Mouse (Mus musculus) C2C12 (cell line): ENCODE results near the gene Gm7544. TPM values are rescaled to one million over a fixed set of nuclear protein-coding genes. Genes with fewer than 3 reads are reported as not detected.
"Not testable (repeated sequence)": the region's sequence is repeated elsewhere in the genome, so short reads cannot be mapped to it uniquely, and the experiment has no call there.

ENCODE experiments used
- H3K27me3 ChIP-seq: one replicate; pipeline ENCODE4 v1.6.1; 2011; ENCODE audit not compliant: control insufficient read depth, insufficient read depth, insufficient read length
- H3K36me3 ChIP-seq: one replicate; pipeline ENCODE4 v1.6.1; 2011; ENCODE audit not compliant: control insufficient read depth, insufficient read depth
- H3K4me3 ChIP-seq: one replicate; pipeline ENCODE4 v1.5.1; 2011; ENCODE audit warnings: mild to moderate bottlenecking, control low read depth; ENCODE audit not compliant: poor library complexity, insufficient read depth, severe bottlenecking
- H3K79me2 ChIP-seq: one replicate; pipeline ENCODE4 v1.6.1; 2011; ENCODE audit not compliant: control insufficient read depth, insufficient read depth
- H3K79me3 ChIP-seq: one replicate; pipeline ENCODE4 v1.6.1; 2011; ENCODE audit warnings: low read depth, control low read depth
- H3ac ChIP-seq: one replicate; pipeline ENCODE3; 2011; ENCODE audit warnings: low read depth; ENCODE audit not compliant: control insufficient read depth, insufficient read length
- CEBPB ChIP-seq: IDR thresholded peaks from one replicate; pipeline ENCODE4 v1.6.1; 2011; ENCODE audit warnings: low read depth, mild to moderate bottlenecking, control low read depth, moderate library complexity
- CTCF ChIP-seq: IDR thresholded peaks from one replicate; pipeline ENCODE4 v1.5.1; 2011; ENCODE audit not compliant: control insufficient read depth, insufficient read depth, insufficient read length
- FOSL1 ChIP-seq: IDR thresholded peaks from one replicate; pipeline ENCODE4 v1.8.0; 2011; ENCODE audit warnings: mild to moderate bottlenecking, low read length; ENCODE audit not compliant: poor library complexity, insufficient read depth, severe bottlenecking
- MAX ChIP-seq: IDR thresholded peaks from one replicate; pipeline ENCODE4 v1.6.1; 2011; ENCODE audit warnings: mild to moderate bottlenecking, control low read depth
- MYOD1 ChIP-seq: IDR thresholded peaks from one replicate; pipeline ENCODE4 v1.6.1; 2011; ENCODE audit warnings: low read depth; ENCODE audit not compliant: control insufficient read depth, insufficient read length
- MYOG ChIP-seq: IDR thresholded peaks from one replicate; pipeline ENCODE4 v1.6.1; 2011; ENCODE audit not compliant: control insufficient read depth, insufficient read length; ENCODE audit errors: extremely low read depth
- USF1 ChIP-seq: IDR thresholded peaks from one replicate; pipeline ENCODE4 v1.6.1; 2011; ENCODE audit warnings: low read depth, mild to moderate bottlenecking, control low read depth, moderate library complexity
- polyA plus RNA-seq: library from polyadenylated mRNA; unstranded; fragments of >200 nt; fragmentation: generic; extraction: Trizol; gene quantifications from one replicate; pipeline ENCODE4 v1.2.1, GENCODE M21; 2012; ENCODE audit warnings: missing spikeins

The Gm7544 gene
- polyA plus RNA-seq, 1 experiment: not detected

DNA sequence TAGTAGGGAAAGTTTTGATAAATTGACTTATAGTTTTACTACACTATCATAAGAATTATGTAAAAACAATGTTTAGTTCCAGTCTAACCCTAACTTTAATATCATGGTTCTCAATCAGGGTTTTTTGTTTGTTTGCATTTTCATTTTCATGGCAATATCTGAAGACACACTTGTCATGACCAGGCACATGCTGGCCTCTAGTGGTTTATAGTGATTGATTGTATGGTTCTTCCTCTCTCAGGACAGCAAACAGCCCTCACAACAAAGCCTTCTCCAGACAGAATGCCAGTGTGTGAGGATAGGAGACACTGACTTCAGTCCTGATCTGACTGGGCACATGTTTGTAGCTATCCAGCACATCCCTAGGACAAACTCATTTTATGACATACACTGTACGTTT is 17.4 kb upstream of the Gm7544 start:
- no peak for TF ChIP-seq FOSL1
- TF ChIP-seq MYOG: no peak
- no peak for TF ChIP-seq CTCF
- no peak for TF ChIP-seq CEBPB
- no peak overlapping the region for H3ac ChIP-seq

DNA sequence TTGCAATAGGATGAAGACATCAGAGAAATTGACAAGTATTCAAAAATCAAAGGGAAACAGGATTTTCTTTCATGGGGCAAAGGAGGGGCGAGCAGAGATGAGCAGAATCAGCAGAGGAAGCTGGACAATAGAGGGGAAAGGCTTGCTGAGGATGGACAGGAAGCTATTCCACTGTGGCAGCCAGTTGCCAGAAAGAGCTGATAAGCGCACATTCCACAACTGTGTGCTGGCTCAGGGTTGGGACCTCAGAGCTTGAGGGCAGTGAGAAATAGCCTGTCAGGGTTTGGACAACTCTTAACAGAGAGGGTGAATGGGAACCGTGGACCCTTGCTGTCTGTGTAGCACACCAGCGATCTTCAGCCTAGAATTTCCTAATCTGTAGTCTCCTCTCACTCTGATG is 16.2 kb upstream of the Gm7544 start:
- Histone ChIP-seq H3K36me3 (no peaks in the 10 kb centered on the region), H3K4me3 (no peak overlapping the region), H3ac (no peak overlapping the region), H3K27me3 (no peaks in the 10 kb centered on the region), H3K79me2 (no peaks in the 10 kb centered on the region), H3K79me3 (no peaks in the 10 kb centered on the region)
- TF ChIP-seq MYOG: no peak
- TF ChIP-seq FOSL1: no peak
- TF ChIP-seq USF1: no peak
- TF ChIP-seq MAX: no peak
- TF ChIP-seq CTCF: no peak
- no peak for TF ChIP-seq MYOD1
- TF ChIP-seq CEBPB: no peak

More for the DNA sequence above, 17.4 kb upstream of the Gm7544 start:
- Histone ChIP-seq H3K27me3 (no peaks in the 10 kb centered on the region), H3K4me3 (no peak overlapping the region), H3K36me3 (no peaks in the 10 kb centered on the region), H3K79me2 (no peaks in the 10 kb centered on the region), H3K79me3 (no peaks in the 10 kb centered on the region)

DNA sequence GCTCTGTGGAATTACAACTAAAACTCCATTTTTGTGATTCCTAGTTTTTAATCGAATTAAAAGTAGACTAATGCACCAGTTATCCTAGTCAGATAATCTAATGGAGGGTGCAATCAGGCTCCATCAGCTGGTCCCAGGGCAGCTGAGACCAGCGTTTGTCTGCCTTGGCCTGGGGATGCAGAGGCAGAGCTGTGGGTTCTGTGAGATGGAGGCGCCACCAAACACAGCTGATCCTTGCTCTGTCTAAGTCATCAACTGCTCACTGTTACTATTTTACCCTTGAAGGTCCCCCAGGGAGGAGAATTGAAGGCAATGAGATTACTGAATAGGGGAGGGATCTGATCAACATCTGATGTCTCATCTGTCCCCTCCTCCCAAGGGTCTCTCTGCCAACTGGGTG is 10.6 kb upstream of the Gm7544 start:
- no peaks in the 10 kb centered on the region for H3K36me3 ChIP-seq
- no peak for TF ChIP-seq CEBPB
- no peak for TF ChIP-seq FOSL1
- TF ChIP-seq CTCF: no peak
- TF ChIP-seq MAX: no peak
- TF ChIP-seq USF1: no peak
- no peak for TF ChIP-seq MYOG
- no peak for TF ChIP-seq MYOD1
- H3K79me3 ChIP-seq: no peaks in the 10 kb centered on the region
- no peak overlapping the region for H3K4me3 ChIP-seq
- H3K27me3 ChIP-seq: no peaks in the 10 kb centered on the region
- no peaks in the 10 kb centered on the region for H3K79me2 ChIP-seq
- no peak overlapping the region for H3ac ChIP-seq

DNA sequence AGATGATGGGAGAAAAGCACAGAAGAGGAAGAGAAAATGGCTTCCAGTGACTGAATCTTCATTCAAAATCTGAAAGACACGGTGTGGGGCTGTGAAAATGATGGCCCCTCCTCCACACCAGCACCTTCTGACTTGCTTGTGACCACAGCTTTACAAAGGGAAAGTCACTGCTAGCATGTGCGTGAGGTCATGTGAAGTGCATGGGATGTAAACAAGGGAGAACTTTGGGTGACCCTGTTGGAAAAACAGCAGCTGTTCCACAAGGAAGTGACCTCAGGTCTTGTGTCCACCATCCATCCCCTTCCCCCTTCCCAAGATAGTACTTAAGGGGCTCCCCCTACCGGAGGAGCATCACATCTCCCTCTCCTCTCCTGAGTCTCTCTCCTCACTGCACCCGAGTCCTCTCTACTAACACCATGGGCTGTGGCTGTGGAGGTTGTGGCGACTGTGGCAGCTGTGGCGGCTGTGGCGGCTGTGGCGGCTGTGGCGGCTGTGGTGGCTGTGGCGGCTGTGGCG is 4.1 kb upstream of the Gm7544 start, which contains the start of gene Gm47955:
Gene Gm47955, plus strand, starts transcription at position 417 of the 516 bp plus-strand sequence.
- no peaks in the 10 kb centered on the region for H3K36me3 ChIP-seq
- H3K79me3 ChIP-seq: no peaks in the 10 kb centered on the region
- no peaks in the 10 kb centered on the region for H3K27me3 ChIP-seq
- no peak for TF ChIP-seq CTCF
- no peak within 1 kb of the TSS for H3K4me3 ChIP-seq
- no peak within 1 kb of the TSS for H3ac ChIP-seq
- H3K79me2 ChIP-seq: no peaks in the 10 kb centered on the region

DNA sequence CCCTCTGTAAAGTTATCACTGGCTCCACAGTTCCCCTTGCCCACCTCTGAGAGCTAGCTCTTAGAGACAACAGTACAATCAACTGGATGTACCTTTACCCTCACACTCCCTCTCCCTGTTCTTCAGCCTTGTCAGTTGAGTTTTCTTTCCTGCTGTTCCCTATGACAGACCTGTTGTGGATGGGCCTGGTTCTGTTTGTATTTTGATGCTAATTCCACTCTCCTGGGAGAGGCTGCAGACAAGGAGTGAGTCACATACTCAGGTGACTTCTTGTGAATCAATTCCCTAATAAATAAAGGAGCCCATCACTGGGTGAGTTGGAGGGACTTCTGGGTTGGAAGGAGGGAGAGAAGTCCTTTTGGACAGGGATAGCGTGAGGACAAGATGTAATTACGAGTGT is 7.2 kb downstream of the Gm7544 start:
- TF ChIP-seq CTCF (no peak), FOSL1 (no peak), USF1 (no peak), MYOD1 (no peak), CEBPB (no peak)
- Histone ChIP-seq H3K79me2 (no peaks in the 10 kb centered on the region), H3K27me3 (no peaks in the 10 kb centered on the region), H3K4me3 (no peak overlapping the region), H3ac (no peak overlapping the region), H3K79me3 (no peaks in the 10 kb centered on the region), H3K36me3 (no peaks in the 10 kb centered on the region)

DNA sequence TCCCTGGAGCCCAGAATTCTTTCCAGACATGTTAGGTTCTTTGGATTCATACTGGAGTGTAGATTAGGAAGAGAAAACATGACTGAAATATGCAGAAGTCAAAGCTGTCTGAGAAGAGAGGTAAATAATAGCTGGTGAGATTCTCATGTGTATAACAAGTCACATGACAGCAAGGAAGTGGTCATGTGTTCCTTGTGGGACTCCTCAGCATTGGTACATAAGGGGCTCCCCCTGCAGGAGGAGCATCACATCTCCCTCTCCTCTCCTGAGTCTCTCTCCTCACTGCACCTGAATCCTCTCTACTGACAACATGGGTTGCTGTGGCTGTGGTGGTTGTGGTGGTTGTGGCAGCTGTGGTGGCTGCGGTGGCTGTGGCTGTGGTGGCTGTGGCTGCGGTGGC is 9.8 kb downstream of the Gm7544 start:
- H3K27me3 ChIP-seq, H3K36me3 ChIP-seq, H3ac ChIP-seq, H3K79me2 ChIP-seq, H3K4me3 ChIP-seq, H3K79me3 ChIP-seq: not testable (repeated sequence)

DNA sequence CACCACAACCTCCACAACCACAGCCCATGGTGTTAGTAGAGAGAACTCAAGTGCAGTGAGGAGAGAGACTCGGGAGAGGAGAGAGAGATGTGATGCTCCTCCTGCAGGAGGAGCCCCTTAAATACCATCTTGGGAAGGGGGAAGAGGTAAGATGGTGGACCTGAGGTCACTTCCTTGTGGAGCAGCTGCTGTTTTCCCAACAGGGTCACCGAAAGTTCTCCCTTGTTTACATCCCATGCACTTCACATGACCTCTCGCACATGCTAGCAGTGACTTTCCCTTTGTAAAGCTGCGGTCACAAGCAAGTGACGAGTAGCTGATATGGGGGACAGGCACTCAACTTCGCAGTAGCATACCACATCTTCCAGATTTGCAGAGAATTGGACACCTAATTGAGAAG is 12.5 kb downstream of the Gm7544 start, which contains the start of gene A030003K21Rik:
Gene A030003K21Rik, minus strand, starts transcription at position 94 of the 400 bp plus-strand sequence.
- not testable (repeated sequence) for H3K79me3 ChIP-seq, H3K4me3 ChIP-seq, H3ac ChIP-seq, H3K79me2 ChIP-seq, H3K36me3 ChIP-seq, H3K27me3 ChIP-seq

DNA sequence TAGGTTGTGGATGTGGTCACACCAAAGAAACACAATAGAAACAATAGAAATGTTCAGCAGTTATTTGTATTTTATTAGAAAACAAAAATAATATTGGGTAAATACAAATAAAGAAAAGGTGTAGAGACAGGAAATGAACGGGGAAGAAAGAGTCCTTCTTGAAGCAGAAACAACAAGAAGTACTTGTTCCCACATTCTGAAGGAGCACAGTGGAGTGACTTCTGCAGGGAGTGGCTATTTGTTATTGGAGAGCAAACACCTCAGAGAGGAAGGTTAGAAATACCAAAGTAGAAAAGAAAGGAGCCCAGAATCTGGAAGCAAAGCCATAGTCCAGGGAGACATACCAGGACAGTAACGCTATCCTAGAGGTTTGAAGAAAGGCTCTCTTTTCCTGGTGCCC is 13.3 kb downstream of the Gm7544 start:
- H3K4me3 ChIP-seq, H3K79me3 ChIP-seq, H3ac ChIP-seq, H3K27me3 ChIP-seq, H3K36me3 ChIP-seq, H3K79me2 ChIP-seq: not testable (repeated sequence)
